Mouse (Mus musculus): ENCODE measurements at regions not wholly inside any gene's neighbourhood (a gene's known extent, or its start where the extent isn't known, plus 50 kb on each side); places are given as distances from the start of the nearest gene placed in this dataset.

- no peak for DNase-seq (ENCODE audit: low read depth, low spot score)
- 78% methylated on average over 8 of the region's 8 CpGs for WGBS
These were observed 153.7 kb downstream of the Cog6 start for GRCm38 (mm10) chr3:52863146-52863849.

GRCm38 (mm10) chr3:52862026-52862425, 155.0 kb downstream of the Cog6 start:
- no peak for DNase-seq (ENCODE audit: low read depth, low spot score)
- 76% methylated on average over 4 of the region's 4 CpGs for WGBS

- 85% methylated on average over 13 of the region's 13 CpGs for WGBS
- no peak for DNase-seq (ENCODE audit: low read depth, low spot score)
These were observed 155.5 kb downstream of the Cog6 start for GRCm38 (mm10) chr3:52861538-52861937.

- 80% methylated on average over 2 of the region's 2 CpGs for WGBS
- no peak for DNase-seq (ENCODE audit: low read depth, low spot score)
These were observed 157.2 kb downstream of the Cog6 start for GRCm38 (mm10) chr3:52859848-52860247.

GRCm38 (mm10) chr3:52859266-52859825, 157.7 kb downstream of the Cog6 start:
- 86% methylated on average over 8 of the region's 8 CpGs for WGBS
- no peak for DNase-seq (ENCODE audit: low read depth, low spot score)

GRCm38 (mm10) chr3:52858259-52858658, 158.8 kb downstream of the Cog6 start:
- DNase-seq (ENCODE audit: low read depth, low spot score) = no peak
- WGBS = 88% methylated on average over 9 of the region's 9 CpGs

- 19% methylated on average over 3 of the region's 3 CpGs for WGBS
- DNase-seq (ENCODE audit: low read depth, low spot score) = no peak
These were observed 160.0 kb downstream of the Cog6 start for GRCm38 (mm10) chr3:52857076-52857475.

- no peak for DNase-seq (ENCODE audit: low read depth, low spot score)
- 93% methylated on average over 7 of the region's 7 CpGs for WGBS
These were observed 162.5 kb downstream of the Cog6 start for GRCm38 (mm10) chr3:52854560-52854959.

- no peak for DNase-seq (ENCODE audit: low read depth, low spot score)
- WGBS = 64% methylated on average over 3 of the region's 3 CpGs
These were observed 163.9 kb downstream of the Cog6 start for GRCm38 (mm10) chr3:52853126-52853525.

- no peak for DNase-seq (ENCODE audit: low read depth, low spot score)
These were observed 171.9 kb downstream of the Cog6 start for GRCm38 (mm10) chr3:52845166-52845565.

- WGBS = 28% methylated on average over 7 of the region's 7 CpGs
- peak; percentile 47 for DNase-seq (ENCODE audit: low read depth, low spot score)
These were observed 173.0 kb downstream of the Cog6 start for GRCm38 (mm10) chr3:52843998-52844397.

GRCm38 (mm10) chr3:52842866-52843425, 174.1 kb downstream of the Cog6 start:
- WGBS = 70% methylated on average over 10 of the region's 10 CpGs
- no peak for DNase-seq (ENCODE audit: low read depth, low spot score)

- WGBS = 19% methylated on average over 12 of the region's 12 CpGs
- DNase-seq (ENCODE audit: low read depth, low spot score) = no peak
These were observed 176.7 kb downstream of the Cog6 start for GRCm38 (mm10) chr3:52840160-52840953.

GRCm38 (mm10) chr3:52838020-52838419, 179.0 kb downstream of the Cog6 start:
- no peak for DNase-seq (ENCODE audit: low read depth, low spot score)
- 72% methylated on average over 14 of the region's 14 CpGs for WGBS

- WGBS = 78% methylated on average over 4 of the region's 4 CpGs
- no peak for DNase-seq (ENCODE audit: low read depth, low spot score)
These were observed 179.5 kb downstream of the Cog6 start for GRCm38 (mm10) chr3:52837527-52837926.

- WGBS = 71% methylated on average over 8 of the region's 8 CpGs
- DNase-seq (ENCODE audit: low read depth, low spot score) = no peak
These were observed 180.3 kb downstream of the Cog6 start for GRCm38 (mm10) chr3:52836780-52837179.

- DNase-seq (ENCODE audit: low read depth, low spot score) = no peak
- WGBS = 72% methylated on average over 5 of the region's 5 CpGs
These were observed 184.6 kb downstream of the Cog6 start for GRCm38 (mm10) chr3:52832421-52832820.

- 52% methylated on average over 1 of the region's 1 CpGs for WGBS
- no peak for DNase-seq (ENCODE audit: low read depth, low spot score)
These were observed 185.1 kb downstream of the Cog6 start for GRCm38 (mm10) chr3:52831986-52832385.

GRCm38 (mm10) chr3:52830101-52830500, 186.9 kb downstream of the Cog6 start:
- no peak for DNase-seq (ENCODE audit: low read depth, low spot score)
- 88% methylated on average over 3 of the region's 3 CpGs for WGBS

GRCm38 (mm10) chr3:52829069-52829468, 188.0 kb downstream of the Cog6 start:
- 92% methylated on average over 6 of the region's 6 CpGs for WGBS
- no peak for DNase-seq (ENCODE audit: low read depth, low spot score)

- 60% methylated on average over 4 of the region's 4 CpGs for WGBS
- DNase-seq (ENCODE audit: low read depth, low spot score) = no peak
These were observed 188.6 kb downstream of the Cog6 start for GRCm38 (mm10) chr3:52828473-52828872.

Data from large intestine, adult 2 months (tissue).